Mouse (Mus musculus) retina, postnatal 7 days (tissue): Measurements from ENCODE around the gene Rapsn.

Source experiments
- DNase-seq: peaks from one replicate; pipeline ENCODE4 v3.0.0-alpha.2; 2012; ENCODE audit warnings: low read depth, low spot score

The Rapsn gene

DNA sequence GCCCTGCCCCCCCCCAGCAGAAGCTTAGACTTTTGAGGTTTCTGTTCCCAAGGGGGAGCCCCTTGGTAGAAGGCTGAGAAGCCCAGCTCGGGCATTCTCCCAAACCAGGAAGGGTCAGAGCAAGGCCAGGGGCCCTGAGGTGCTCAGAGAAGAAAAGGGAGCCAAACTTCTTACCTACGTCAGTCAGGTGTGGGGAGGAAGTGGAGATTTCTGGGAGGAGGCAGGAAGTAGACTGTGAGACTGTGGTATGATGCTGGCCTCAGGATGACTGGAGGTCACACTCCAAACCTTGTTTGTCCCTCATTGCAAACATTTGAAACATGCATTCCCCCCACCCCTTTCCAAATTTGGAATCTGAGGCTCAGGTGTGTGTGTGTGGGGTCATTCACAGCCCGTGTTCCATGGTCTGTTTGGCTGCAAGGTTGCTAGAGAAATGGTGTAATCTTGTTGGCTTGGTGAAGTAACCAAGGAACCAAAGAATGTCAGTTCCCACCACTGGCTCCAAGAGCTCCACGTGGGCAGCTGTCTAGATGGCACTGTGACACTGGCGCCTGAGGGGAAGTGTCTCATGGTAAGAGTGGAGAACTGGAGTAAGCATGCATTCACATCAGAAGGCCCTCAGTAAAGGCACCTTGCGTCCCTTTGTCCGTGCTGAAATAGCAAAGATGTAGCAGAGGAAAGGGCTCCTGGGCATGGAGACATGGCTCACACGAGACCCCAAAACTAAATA lies 45.5 kb downstream of the Rapsn start:
- DNase-seq, result no peak

DNA sequence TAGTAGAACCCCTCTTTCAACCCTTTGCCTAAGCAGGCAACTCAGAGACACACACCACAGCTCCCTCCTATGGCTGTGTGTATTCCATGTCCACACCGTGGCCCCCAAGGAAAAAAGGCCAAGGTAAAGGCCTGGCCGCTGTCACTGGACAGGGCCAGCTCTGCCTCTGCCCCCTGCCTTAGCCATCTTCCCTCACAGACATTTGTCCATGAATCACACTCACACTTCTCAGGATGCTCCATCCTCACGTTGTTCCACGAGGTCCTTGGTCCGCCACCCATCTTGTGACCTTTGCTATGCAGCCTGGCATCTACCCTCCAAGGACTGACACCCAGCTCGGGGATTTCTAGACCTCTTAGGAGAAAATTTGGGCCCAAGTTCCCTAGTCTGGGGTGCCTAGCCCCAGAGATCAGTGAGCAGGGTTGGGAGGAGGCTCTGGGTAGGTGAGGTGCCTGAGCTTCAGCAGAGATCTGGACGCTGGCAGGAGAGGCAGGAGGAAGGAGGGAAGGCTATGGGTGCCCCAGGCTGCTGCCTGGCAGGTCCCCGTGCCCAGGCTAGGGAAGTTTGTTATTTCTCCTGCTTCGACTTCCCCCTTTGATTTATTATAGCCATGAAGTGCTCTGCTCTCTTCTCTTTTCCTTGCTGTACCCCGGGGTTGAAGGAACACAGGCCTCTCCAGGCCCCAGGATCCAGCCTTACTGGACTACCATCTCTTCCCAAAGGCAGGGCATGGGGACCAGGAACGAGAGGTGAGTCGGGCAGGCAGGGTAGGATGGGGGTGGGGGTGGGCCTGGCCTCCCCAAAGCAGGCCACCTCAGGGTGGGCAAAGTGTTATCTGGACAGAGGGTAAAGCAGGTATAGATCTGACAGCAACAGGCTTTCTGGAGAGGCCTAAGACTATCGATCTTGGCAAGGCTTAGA lies 46.6 kb downstream of the Rapsn start, which contains the start of gene Spi1:
Gene Spi1, plus strand, starts transcription at position 616 of the 921 bp plus-strand sequence.
- DNase-seq, result no peak

- no peak for DNase-seq
Measured at GRCm38 (mm10) chr2:91082844-91083243, 47.4 kb downstream of the Rapsn start.

GRCm38 (mm10) chr2:91083366-91083940 lies 48.0 kb downstream of the Rapsn start:
- no peak for DNase-seq

GRCm38 (mm10) chr2:91084179-91084820 lies 48.9 kb downstream of the Rapsn start:
- DNase-seq, result no peak

GRCm38 (mm10) chr2:91085494-91086391 lies 50.3 kb downstream of the Rapsn start:
- no peak for DNase-seq

DNA sequence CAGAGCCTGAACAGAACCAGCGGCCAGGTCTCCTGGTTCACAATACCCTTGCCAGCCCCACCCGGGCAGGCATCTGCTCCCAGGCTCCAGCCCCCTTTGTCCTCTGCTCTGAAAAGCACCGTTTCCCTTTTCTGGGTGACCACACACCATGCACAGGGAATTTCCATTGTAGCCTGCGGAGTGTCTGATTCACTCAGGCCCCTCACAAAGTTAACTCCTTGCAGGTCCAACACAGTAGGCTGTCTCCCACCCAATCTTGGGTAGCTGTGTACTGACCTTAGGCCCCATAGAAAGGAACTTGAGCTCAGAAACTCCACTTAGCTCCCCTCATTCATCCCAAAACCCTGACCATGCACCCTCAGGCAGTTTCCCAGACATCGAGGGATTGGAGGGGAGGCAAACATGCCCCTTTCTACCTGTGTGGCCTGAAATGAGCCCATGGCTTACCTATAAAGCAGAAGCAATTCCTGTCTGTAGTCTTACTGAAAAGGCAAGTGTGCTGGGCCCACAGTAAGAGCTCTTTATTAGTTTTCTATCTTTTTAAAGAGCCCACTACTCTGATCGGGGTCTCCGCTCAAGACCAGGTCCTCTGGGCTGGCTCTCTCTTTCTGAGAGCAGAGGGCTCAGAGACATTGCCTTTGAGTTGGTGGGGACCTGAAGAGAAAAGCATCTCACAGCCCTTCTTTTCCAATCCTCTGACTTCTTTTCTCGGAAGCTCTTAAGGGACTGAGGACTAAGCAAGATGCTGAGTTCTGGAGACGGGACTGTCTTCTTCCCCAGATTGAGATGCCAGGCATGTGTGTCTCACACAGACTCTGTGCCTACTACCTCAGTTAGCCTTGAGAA lies 51.2 kb downstream of the Rapsn start:
- DNase-seq, result no peak

DNA sequence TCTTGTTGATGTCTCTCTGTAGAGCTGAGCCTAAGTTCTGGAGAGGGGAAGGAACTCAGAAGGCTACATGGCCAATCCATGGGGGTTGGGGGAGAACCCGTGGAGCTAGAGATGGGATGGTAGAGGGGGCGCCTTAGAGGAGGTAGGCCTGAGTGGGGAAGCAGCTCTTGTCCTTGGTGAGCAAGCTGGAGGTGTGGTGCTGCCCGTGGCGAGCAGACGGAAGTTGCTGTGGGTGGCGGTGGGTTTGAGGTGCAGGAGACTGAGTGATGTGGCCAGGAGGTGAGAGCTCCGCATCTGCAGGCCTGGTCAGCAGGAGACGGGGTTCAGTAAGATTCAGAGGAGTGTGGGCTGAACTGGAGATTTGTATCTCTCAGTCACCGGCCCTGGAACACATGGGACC lies 52.0 kb downstream of the Rapsn start:
- no peak for DNase-seq

GRCm38 (mm10) chr2:91088987-91089386 lies 53.6 kb downstream of the Rapsn start:
- DNase-seq, result no peak

DNA sequence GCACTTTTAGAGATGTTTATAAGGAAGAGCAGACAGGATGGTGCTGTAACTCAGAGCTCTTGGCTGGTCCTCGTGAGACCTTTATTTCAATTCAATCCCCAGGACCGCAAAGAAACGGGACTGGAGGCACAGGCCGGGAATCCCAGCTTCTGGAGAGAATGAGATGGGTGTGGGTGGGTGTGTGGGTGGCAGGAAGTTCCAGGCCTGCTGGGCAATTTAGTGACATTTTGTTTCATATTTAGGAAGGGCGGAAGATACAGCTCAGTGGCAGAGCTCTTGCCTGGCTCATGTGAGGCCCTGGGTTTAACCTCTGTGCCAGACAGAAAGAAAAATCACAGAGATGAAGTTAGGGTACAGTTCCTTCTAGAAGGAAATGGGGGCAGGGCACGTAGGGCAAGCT lies 54.8 kb downstream of the Rapsn start:
- no peak for DNase-seq

GRCm38 (mm10) chr2:91090827-91091226 lies 55.4 kb downstream of the Rapsn start:
- DNase-seq, result no peak
